Mouse (Mus musculus): ENCODE data around the gene Usp4. TPM values are rescaled to one million over a fixed set of nuclear protein-coding genes. Genes with fewer than 3 reads are reported as not detected.
A peak's percentile ranks its signal among the peaks of the same experiment; 100 is the strongest.

The Usp4 gene
- polyA plus RNA-seq, 2 experiments, result 86.8 to 102 TPM

DNA sequence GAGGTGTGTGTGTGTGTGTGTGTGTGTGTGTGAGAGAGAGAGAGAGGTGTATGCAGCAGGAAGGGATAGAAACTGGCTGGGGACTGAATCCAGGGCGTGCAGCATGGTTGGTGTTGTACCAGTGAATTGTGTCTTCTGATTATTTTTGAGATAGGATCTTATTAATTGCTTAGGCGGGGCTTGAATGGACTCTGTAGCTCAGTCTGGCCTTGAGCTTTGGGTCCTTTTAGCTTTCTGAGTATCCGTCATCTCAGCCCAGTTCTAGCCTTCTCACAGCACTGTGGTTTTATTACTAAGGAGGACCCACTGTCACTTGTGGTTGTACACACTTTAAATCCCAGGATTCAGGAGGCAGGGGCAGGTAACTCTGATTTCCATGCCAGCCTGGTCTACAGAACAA lies 4.3 kb upstream of the Usp4 start:
- H3K4me2 ChIP-seq (replicated peaks; ENCODE audit: low read depth, low read length, severe bottlenecking), result no peak overlapping the region
- H3K27me3 ChIP-seq (ENCODE audit: control insufficient read depth, insufficient read depth, low read length), result no peaks in the 10 kb centered on the region
- no peak overlapping the region for H3K9ac ChIP-seq (ENCODE audit: low read depth, low read length, severe bottlenecking)
- no peak for ATAC-seq (ENCODE audit: low FRiP score, low read depth)
- 80% methylated on average over 3 of the region's 3 CpGs for WGBS
- peaks cover 15% of the 10 kb centered on the region for H3K4me1 ChIP-seq (ENCODE audit: control insufficient read depth, insufficient read depth, low read length)
- no peaks in the 10 kb centered on the region for H3K36me3 ChIP-seq (ENCODE audit: control insufficient read depth, insufficient read depth, low read length)
- no peak overlapping the region for H3K27ac ChIP-seq (replicated peaks; ENCODE audit: low read depth, low read length)
- no peak for DNase-seq (ENCODE audit: low spot score)
- no peaks in the 10 kb centered on the region for H3K9me3 ChIP-seq (ENCODE audit: control insufficient read depth, low read length)
- no peak for TF ChIP-seq POLR2A (IDR thresholded peaks at IDR 0.05; ENCODE audit: borderline replicate concordance, extremely low read depth, insufficient read depth, insufficient read length)
- no peak overlapping the region for H3K4me3 ChIP-seq (replicated peaks; ENCODE audit: low read length)

- Histone ChIP-seq H3K4me2 (replicated peaks; ENCODE audit: low read depth, low read length, severe bottlenecking) (no peak overlapping the region), H3K4me1 (ENCODE audit: control insufficient read depth, insufficient read depth, low read length) (peaks cover 16% of the 10 kb centered on the region), H3K36me3 (ENCODE audit: control insufficient read depth, insufficient read depth, low read length) (no peaks in the 10 kb centered on the region), H3K27ac (replicated peaks; ENCODE audit: low read depth, low read length) (no peak overlapping the region), H3K4me3 (replicated peaks; ENCODE audit: low read length) (no peak overlapping the region), H3K9me3 (ENCODE audit: control insufficient read depth, low read length) (no peaks in the 10 kb centered on the region), H3K27me3 (ENCODE audit: control insufficient read depth, insufficient read depth, low read length) (no peaks in the 10 kb centered on the region), H3K9ac (ENCODE audit: low read depth, low read length, severe bottlenecking) (no peak overlapping the region)
- TF ChIP-seq POLR2A (IDR thresholded peaks at IDR 0.05; ENCODE audit: borderline replicate concordance, extremely low read depth, insufficient read depth, insufficient read length), result no peak
- ATAC-seq (ENCODE audit: low FRiP score, low read depth) (no peak), DNase-seq (ENCODE audit: low spot score) (no peak)
- 100% methylated on average over 1 of the region's 1 CpGs for WGBS
Measured at GRCm38 (mm10) chr9:108343835-108344234, 3.8 kb upstream of the Usp4 start.

DNA sequence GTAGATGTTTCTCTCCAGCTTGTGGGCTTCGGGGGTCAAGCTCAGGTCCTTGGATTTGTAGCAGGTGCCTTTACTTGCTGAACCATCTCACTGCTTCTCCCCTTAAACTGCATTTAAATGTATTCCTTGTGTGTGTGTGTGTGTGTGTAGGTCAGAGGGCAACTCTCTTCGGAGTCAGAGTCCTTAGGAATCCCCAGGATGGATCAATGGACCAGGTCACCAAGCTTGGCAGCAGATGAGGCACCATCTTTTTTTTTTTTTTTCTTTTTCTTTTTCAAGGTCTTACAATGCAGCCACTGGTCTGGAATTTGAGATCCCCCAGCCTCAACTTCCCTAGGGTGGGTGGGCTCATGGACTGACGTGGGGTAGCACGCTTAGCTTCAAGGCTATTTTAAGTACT lies 3.2 kb upstream of the Usp4 start:
- DNase-seq (ENCODE audit: low spot score) (no peak), ATAC-seq (ENCODE audit: low FRiP score, low read depth) (no peak)
- Histone ChIP-seq H3K9me3 (ENCODE audit: control insufficient read depth, low read length) (no peaks in the 10 kb centered on the region), H3K27ac (replicated peaks; ENCODE audit: low read depth, low read length) (no peak overlapping the region), H3K36me3 (ENCODE audit: control insufficient read depth, insufficient read depth, low read length) (peaks cover 3% of the 10 kb centered on the region; the same call in 1 of the 2 replicates), H3K9ac (ENCODE audit: low read depth, low read length, severe bottlenecking) (no peak overlapping the region), H3K4me3 (replicated peaks; ENCODE audit: low read length) (no peak overlapping the region), H3K27me3 (ENCODE audit: control insufficient read depth, insufficient read depth, low read length) (no peaks in the 10 kb centered on the region), H3K4me2 (replicated peaks; ENCODE audit: low read depth, low read length, severe bottlenecking) (no peak overlapping the region), H3K4me1 (ENCODE audit: control insufficient read depth, insufficient read depth, low read length) (peaks cover 18% of the 10 kb centered on the region)
- 87% methylated on average over 4 of the region's 4 CpGs for WGBS
- no peak for TF ChIP-seq POLR2A (IDR thresholded peaks at IDR 0.05; ENCODE audit: borderline replicate concordance, extremely low read depth, insufficient read depth, insufficient read length)

GRCm38 (mm10) chr9:108347024-108347423 lies 629 bp upstream of the Usp4 start:
- DNase-seq (ENCODE audit: low spot score), result no peak
- Histone ChIP-seq H3K36me3 (ENCODE audit: control insufficient read depth, insufficient read depth, low read length) (peaks cover 27% of the 10 kb centered on the region), H3K4me3 (replicated peaks; ENCODE audit: low read length) (peak overlapping the region; percentile 92), H3K4me1 (ENCODE audit: control insufficient read depth, insufficient read depth, low read length) (peaks cover 7% of the 10 kb centered on the region), H3K9ac (ENCODE audit: low read depth, low read length, severe bottlenecking) (peak overlapping the region; percentile 87), H3K27me3 (ENCODE audit: control insufficient read depth, insufficient read depth, low read length) (no peaks in the 10 kb centered on the region), H3K4me2 (replicated peaks; ENCODE audit: low read depth, low read length, severe bottlenecking) (peak overlapping the region; percentile 75), H3K27ac (replicated peaks; ENCODE audit: low read depth, low read length) (peak overlapping the region; percentile 96), H3K9me3 (ENCODE audit: control insufficient read depth, low read length) (no peaks in the 10 kb centered on the region)
- no peak for ATAC-seq (ENCODE audit: low FRiP score, low read depth)
- WGBS, result 4% methylated on average over 11 of the region's 11 CpGs
- no peak for TF ChIP-seq POLR2A (IDR thresholded peaks at IDR 0.05; ENCODE audit: borderline replicate concordance, extremely low read depth, insufficient read depth, insufficient read length)

DNA sequence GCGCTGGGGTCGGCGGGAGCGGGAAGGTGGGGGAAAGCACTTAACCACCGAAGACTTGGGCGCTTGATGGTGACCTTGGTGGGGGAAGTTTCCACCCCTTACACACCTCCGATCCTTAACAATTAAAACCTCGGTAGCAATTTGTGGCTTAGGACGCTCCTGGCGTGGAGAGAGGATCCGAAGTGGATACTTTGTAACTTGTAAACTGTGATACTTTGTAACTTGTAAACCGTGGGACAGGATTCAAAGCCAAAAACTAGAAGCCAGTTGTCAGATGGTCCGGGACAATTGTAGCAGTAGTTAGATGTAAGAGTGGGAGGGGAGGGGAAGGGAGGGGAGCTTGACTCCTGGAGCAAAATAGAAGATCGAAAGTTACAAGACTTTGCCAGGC lies 632 bp downstream of the Usp4 start:
- Histone ChIP-seq H3K27ac (replicated peaks; ENCODE audit: low read depth, low read length) (peak overlapping the region; percentile 96), H3K4me1 (ENCODE audit: control insufficient read depth, insufficient read depth, low read length) (peaks cover 7% of the 10 kb centered on the region), H3K27me3 (ENCODE audit: control insufficient read depth, insufficient read depth, low read length) (no peaks in the 10 kb centered on the region), H3K9ac (ENCODE audit: low read depth, low read length, severe bottlenecking) (peak overlapping the region; percentile 87), H3K36me3 (ENCODE audit: control insufficient read depth, insufficient read depth, low read length) (peaks cover 40% of the 10 kb centered on the region), H3K4me3 (replicated peaks; ENCODE audit: low read length) (peak overlapping the region; percentile 92), H3K4me2 (replicated peaks; ENCODE audit: low read depth, low read length, severe bottlenecking) (peak overlapping the region; percentile 75), H3K9me3 (ENCODE audit: control insufficient read depth, low read length) (no peaks in the 10 kb centered on the region)
- ATAC-seq (ENCODE audit: low FRiP score, low read depth), result no peak
- WGBS, result 5% methylated on average over 14 of the region's 14 CpGs
- no peak for TF ChIP-seq POLR2A (IDR thresholded peaks at IDR 0.05; ENCODE audit: borderline replicate concordance, extremely low read depth, insufficient read depth, insufficient read length)
- DNase-seq (ENCODE audit: low spot score), result no peak

GRCm38 (mm10) chr9:108349727-108350126 lies 2.1 kb downstream of the Usp4 start:
- Histone ChIP-seq H3K4me1 (ENCODE audit: control insufficient read depth, insufficient read depth, low read length) (peaks cover 7% of the 10 kb centered on the region), H3K9me3 (ENCODE audit: control insufficient read depth, low read length) (no peaks in the 10 kb centered on the region), H3K36me3 (ENCODE audit: control insufficient read depth, insufficient read depth, low read length) (peaks cover 54% of the 10 kb centered on the region), H3K4me3 (replicated peaks; ENCODE audit: low read length) (no peak overlapping the region), H3K27ac (replicated peaks; ENCODE audit: low read depth, low read length) (no peak overlapping the region), H3K27me3 (ENCODE audit: control insufficient read depth, insufficient read depth, low read length) (no peaks in the 10 kb centered on the region), H3K9ac (ENCODE audit: low read depth, low read length, severe bottlenecking) (no peak overlapping the region), H3K4me2 (replicated peaks; ENCODE audit: low read depth, low read length, severe bottlenecking) (no peak overlapping the region)
- no peak for ATAC-seq (ENCODE audit: low FRiP score, low read depth)
- no peak for DNase-seq (ENCODE audit: low spot score)
- TF ChIP-seq POLR2A (IDR thresholded peaks at IDR 0.05; ENCODE audit: borderline replicate concordance, extremely low read depth, insufficient read depth, insufficient read length), result no peak
- WGBS, result 98% methylated on average over 4 of the region's 4 CpGs

All from limb, embryonic 14.5 days (tissue).